Mouse (Mus musculus) adrenal gland (tissue): ENCODE measurements around the gene Alkbh7.

Source experiments
- intact Hi-C: fragments of 180-260 bp; cut with DNase I; formaldehyde crosslinking; loops from one replicate; pipeline ENCODE4 v1.15.1; 2025

The Alkbh7 gene

GRCm38 (mm10) chr17:56985656-56986055, 11.5 kb upstream of the Alkbh7 start:
- intact Hi-C loops: no loop called here

DNA sequence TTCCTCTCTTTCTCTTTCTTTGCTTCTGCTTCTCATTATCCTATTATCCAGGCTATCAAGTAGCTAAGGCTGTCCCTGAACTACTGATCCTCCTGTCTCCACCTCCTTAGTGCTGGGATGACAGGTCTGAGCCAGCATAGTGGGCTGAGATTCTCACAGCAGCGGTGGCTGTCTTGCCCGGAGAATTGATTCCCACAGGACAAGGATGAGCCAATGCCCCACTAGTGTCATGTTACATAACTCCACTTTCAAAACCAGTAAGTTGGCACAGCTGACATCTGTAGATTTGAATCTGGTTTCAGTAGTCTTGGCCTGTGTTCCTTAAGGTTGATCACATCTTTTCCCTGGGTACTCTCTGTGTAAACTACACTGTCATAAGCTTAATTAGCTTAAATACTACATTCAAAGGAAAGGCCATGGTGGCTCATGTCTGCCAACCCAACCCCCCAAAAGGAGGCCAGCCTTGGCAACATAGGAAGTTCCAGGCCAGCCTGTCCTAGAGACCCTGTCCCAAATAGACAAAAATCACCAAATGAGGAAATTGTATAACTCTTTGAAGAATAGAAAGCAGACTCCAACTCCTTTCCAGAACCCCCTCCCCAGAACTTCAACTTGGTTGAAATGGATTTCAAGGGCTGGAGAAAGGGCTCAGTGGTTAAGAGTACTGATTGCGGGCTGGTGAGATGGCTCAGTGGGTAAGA, 10.9 kb upstream of the Alkbh7 start:
- intact Hi-C loops: no loop called here

DNA sequence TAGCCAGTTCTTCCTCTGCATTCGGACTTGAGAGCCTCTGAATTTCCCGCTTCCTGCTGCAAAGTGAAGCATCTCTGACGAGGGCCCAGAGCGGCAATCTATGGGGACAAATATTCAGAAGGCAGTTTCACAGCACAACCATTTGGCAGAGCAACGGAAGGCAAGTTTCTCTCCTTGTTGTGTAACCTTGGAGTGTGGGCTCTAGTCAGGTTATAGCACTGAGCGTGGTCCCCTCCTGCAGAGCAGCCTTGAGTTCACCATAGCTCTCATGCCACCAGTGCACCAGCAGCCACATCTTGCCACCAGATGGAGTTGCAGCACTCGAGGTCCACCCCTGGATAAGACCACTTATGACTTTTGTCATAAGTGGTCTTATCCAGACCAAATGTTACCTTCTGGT, 8.7 kb upstream of the Alkbh7 start:
- intact Hi-C loops: no loop called here

DNA sequence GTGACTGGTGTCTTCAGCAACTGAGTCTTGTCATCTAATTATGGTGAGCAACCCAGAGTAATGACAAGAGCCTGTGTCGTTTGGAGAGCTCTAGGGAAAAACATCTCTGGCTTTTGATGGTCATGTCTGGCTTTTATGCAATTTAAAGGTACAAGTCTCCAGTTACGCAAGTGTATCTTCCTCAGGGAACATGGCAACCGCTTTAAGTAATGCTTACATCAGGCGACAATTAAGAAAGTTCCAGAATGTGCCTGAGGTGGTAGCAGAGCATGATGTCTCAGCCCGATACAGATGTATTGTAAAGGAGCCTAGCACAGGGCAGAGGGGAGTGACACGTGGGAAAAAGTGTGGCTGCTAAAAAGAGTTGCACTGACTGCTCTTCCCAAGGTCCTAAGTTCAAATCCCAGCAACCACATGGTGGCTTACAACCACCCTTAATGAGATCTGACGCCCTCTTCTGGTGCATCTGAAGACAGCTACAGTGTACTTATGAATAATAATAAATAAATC, 8.2 kb upstream of the Alkbh7 start:
- intact Hi-C loops: no loop called here

DNA sequence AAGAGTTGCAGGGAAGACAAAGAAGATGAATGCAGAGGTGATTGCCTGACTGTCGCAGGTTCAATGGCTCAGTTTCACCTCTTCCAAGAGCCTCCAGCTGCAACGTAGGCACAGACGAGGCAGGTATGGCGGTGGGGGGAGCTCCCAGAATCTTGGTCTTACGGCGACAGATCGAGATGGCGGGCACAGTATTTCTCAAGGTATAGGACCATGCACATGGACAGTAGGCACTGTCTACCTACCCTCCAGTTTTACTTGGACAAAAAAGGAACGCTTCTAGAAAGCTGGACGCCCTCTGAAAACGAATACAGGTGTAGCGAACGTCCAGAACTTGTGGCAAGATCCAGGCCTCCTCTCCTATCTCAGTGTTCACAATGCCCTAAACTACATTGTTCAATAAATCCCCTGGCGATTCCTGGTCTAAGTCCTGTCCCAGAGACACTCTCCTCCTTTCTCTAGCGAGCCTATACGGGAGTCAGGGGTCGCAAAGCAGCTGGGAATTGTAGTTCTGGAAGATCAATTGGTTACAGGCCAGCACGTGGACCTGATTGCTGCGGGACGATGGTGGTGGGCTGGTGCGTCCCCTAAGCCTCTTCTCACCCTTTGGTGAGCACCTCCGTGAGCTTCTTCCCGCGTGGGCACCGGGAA, 7.5 kb upstream of the Alkbh7 start:
- intact Hi-C loops: loop anchor here (10.0 kb wide), 1 partner anchor 345 kb away; no protein-coding TSS in a partner anchor

- intact Hi-C loops: loop anchor here (10.0 kb wide), 1 partner anchor 345 kb away; no protein-coding TSS in a partner anchor
Measured at GRCm38 (mm10) chr17:56990115-56990746, 6.9 kb upstream of the Alkbh7 start, which contains the start of gene Clpp. TSS of gene Clpp (plus strand) at chr17:56990305.

DNA sequence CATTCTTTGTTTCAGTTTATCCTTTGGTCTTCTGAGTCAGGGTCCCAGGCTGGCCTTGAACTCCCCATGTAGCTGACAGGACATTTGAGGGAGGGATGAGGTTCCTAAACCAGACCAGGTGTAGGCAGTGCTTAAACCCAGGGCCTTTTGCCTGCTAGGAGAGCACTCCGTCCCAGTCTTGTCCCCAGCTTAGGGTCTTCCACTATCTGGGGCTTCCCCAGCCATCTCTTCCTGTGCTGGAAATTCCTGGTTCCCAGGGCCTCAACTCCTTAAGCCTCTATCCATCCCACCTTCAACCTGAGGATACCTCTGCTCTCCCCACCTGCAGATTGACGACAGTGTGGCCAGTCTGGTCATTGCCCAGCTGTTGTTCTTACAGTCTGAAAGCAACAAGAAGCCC, 6.2 kb upstream of the Alkbh7 start:
- intact Hi-C loops: loop anchor here (10.0 kb wide), 1 partner anchor 344 kb away; no protein-coding TSS in a partner anchor

GRCm38 (mm10) chr17:56995046-56995445, 2.1 kb upstream of the Alkbh7 start:
- intact Hi-C loops: loop anchor here (10.0 kb wide), 1 partner anchor 340 kb away; no protein-coding TSS in a partner anchor

DNA sequence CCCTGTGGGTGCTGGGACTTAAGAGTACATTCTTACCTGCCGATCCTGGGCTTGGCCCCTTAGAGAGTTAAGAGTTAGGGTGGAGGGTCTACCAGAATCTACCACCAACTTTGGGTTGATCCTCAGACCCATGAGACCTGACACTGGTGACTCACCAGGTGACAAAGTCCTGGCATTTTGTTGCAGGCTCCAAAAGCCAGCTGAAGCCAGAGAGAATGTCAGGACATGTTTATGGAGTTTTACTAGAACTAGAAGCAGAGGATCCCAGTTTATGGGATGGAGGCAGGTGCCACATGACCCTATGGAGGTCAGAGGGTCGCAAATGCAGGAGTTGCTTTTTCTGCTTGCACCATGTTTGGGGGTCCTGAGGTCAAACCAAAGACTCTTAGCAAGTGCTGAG, 633 bp upstream of the Alkbh7 start:
- intact Hi-C loops: loop anchor here (2.0 to 10.0 kb wide), 2 partner anchors 170 to 338 kb away; no protein-coding TSS in a partner anchor

- intact Hi-C loops: loop anchor here (10.0 kb wide), 1 partner anchor 335 kb away; no protein-coding TSS in a partner anchor
Measured at GRCm38 (mm10) chr17:56999414-56999813, 2.3 kb downstream of the Alkbh7 start.

DNA sequence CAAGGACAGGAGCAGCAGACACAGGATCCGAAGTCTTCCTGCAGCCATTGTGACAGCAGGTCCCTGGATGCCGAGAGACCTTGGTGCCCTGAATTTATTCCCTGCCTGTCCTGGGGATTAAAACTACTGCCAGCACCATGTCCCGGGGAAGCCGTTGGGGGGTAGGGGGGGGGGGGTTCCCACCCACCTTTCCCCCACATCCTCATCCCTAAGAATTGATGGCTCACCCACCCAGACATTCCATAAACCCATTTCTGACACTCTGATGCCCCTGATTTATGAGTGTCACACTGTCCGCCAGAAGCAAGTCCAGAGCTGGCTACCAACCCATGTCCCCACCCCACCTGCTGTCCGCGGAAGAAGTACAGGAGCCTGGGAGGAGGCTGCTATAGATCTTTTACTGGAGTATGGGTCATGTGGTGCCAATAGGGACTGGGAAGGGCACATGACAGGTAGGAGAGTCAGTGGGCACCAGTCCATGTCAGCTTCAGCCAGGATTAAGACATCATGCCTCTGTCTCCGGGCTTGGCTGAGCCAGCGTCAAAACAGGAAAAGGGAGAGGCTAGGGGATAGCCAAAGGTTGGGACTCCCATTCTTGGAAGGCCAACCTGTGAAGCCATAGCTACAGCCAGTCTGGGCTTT, 3.0 kb downstream of the Alkbh7 start, which contains the start of gene Pspn:
TSS of gene Pspn (minus strand) at position 51 of the 642 bp plus-strand sequence.
- intact Hi-C loops: loop anchor here (10.0 kb wide), 1 partner anchor 335 kb away; no protein-coding TSS in a partner anchor

GRCm38 (mm10) chr17:57001228-57001627, 4.1 kb downstream of the Alkbh7 start:
- intact Hi-C loops: no loop called here

DNA sequence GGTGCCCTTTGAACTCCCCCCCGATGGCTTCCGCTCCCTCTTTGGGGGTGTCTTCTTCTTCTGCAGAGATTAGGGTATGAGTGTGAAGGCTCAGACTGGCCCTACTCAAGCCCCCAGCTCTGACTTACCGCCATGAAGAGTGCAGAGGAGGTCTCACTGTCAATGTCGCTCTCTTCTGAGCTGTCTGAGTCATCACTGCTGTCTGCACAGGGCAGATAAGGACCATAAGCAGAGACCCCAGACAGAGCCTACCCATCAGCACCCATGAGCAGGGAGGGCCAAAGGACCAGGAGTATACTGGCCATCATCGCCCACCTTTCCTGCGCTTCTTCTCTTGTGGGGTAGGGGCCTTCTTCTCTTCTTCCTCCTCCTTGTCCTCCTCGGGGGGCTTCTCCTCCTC, 6.9 kb downstream of the Alkbh7 start:
- intact Hi-C loops: no loop called here

DNA sequence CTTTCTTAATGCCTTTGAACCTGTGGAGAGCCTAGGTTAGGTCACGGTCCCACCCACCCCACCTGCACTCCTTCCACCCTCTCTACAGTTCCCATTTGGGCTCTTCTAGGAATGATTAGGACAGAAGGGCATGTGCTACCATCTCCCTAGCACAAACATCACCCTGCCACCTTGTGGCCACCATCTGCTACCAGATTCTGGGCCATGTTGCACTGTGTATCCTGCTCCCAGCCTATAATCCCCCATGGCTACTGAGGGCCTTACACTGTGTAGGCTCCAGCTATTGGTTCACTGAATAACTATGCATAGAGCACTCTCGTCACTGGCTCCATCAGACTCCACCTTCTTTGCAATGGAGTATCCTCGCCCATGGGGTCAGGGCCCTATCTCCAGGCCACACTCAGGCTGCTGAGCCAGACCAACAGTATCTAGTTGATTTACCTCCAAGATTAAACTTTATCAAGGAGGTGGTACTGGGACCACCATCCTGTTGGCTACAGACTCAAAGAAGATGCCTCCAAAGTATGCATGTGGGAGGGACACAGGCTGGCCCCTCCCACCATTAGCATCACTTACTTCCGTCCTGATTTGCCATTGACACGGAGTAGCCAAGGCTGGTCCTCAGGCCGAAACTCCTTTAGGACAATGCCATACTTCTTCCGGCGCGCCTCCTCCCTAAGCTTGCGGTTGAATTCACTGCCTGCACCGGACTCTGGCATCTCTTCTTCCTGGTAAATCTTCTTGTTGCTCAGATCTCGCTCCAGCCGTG, 10.2 kb downstream of the Alkbh7 start:
- intact Hi-C loops: no loop called here

DNA sequence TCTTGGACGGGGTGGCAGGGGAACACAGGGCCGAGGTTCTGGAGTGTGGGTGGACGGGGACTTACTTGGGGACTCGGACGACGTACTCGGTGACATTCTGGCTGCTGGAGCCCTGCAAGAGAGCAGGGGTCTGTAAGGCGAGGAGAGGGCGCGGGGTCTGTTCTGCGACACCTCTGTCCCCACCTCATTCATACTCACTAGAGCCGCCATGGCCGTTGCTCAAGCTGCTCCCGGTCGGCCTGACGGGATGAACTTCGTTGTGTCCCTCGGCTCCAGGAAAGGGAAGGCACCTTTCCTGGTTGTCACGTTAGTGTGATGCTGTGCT, 13.7 kb downstream of the Alkbh7 start:
- intact Hi-C loops: no loop called here

- intact Hi-C loops: no loop called here
Measured at GRCm38 (mm10) chr17:57011236-57012141, 14.3 kb downstream of the Alkbh7 start, which contains the start of the genes Gtf2f1 and Gm17949. TSS of gene Gtf2f1 (minus strand) at chr17:57011288. TSS of gene Gm17949 (plus strand) at chr17:57011469.

- intact Hi-C loops: no loop called here
Measured at GRCm38 (mm10) chr17:57012245-57012795, 15.2 kb downstream of the Alkbh7 start.

GRCm38 (mm10) chr17:57019693-57020092, 22.6 kb downstream of the Alkbh7 start:
- intact Hi-C loops: no loop called here

DNA sequence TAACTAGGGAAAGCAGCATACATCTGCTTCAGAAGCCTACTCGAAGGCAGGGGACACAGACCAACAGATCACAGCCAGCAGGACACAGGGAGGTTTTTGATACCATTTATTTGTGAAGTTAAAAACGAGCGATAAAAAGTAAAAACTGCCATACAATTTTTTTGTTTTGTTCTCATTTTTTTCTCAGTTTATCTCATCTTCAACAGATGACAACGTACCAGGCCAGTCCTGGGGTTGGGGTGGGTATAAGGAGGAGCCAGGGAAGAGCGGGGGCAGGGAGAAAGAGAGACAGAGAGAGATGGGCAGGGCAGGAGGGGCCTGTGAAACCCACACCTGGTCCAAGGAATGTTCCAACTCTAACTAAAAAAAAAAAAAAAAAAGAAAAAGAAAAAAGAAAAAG, 23.8 kb downstream of the Alkbh7 start:
- intact Hi-C loops: no loop called here
